Mouse (Mus musculus): ENCODE data around the gene Acsl5.

- no peak for TF ChIP-seq CTCF (IDR thresholded peaks at IDR 0.05; ENCODE audit: insufficient read depth, low read depth, low read length)
- no peak for TF ChIP-seq POLR2A (IDR thresholded peaks at IDR 0.05; ENCODE audit: insufficient read depth, low read depth, low read length)
These were observed 15.0 kb downstream of the Acsl5 start for GRCm38 (mm10) chr19:55266786-55267185.
